Mouse (Mus musculus) adrenal gland, postnatal 25 days (tissue): ENCODE measurements around the gene Actl7b. TPM values are rescaled to one million over a fixed set of nuclear protein-coding genes. Genes with fewer than 3 reads are reported as not detected.

Experiments
- DNase-seq: peaks from one replicate; pipeline ENCODE4 v3.0.0; 2021; ENCODE audit warnings: mixed read lengths
- long read RNA-seq: library from polyadenylated mRNA; stranded (forward); transcript quantifications from one replicate; pipeline ENCODE4 v2.0.0, GENCODE M21; 2021
- total RNA-seq: library from RNA; stranded (reverse); gene quantifications from 2 replicates; pipeline ENCODE4 v1.2.3, GENCODE M21; 2021

Actl7b gene
- total RNA-seq = not detected in 2 replicates
- long read RNA-seq = 0 reads

DNA sequence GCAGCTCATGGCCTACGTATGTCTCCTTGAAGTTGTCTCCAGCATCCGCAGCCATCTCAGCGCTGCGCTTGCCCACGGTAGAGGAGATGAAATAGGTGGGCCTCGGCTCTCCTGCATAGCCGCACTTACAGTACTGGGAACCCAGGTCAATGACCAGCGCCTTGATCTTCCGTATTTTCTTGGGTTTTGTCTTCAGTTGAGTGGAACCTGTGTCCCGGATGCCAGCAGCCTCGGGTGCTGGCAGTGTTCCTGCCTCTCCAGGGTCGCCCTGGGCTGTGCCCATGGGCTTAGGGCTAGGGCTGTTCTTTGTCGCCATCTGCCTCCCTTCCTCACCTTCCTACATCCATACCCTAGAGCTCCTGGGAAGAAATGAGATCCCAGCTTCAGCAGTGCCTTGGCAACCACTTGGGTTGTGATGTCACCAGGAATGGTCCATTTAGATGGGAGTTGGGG lies at the start of gene Actl7b:
Actl7b (minus strand) TSS at position 403 of the 453 bp plus-strand sequence.
- DNase-seq = no peak

DNA sequence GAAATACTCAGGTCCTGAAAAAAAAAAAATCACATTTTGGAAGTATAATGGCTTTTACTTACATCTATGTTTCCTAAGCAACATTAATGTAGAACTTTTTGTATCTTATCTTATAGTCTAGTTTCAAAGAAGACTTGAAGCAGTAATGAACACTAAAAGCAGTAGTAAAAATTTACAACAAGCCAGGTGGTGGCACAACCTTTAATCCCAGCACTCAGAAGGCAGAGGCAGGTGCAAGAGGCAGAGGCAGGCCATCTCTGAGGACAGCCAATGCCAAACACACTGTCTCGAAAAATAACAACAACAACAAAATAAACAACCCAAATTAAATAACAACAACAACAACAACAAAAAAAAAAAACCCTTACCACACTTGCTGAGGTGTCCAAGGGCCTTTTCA lies 29.8 kb upstream of the Actl7b start:
- DNase-seq = no peak

DNA sequence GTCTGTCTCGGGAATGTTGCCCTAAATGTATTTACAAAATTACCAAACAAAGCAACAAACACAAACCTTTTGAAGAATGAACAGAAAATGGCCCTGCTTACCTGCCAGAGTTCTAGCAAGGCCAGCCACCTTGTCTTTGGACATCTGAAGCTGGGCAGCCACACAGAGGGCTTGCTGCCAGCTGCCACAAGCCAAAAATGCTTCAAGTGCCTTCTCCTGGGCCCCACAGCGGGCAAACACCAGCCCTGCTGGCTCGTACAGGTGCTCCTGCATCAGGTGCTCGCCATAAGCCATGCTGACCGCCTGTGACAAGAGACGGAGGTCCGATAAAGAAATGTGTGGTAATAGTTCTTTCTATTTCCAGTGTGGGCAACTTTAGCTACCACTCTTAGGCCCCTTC lies 27.7 kb upstream of the Actl7b start:
- DNase-seq = no peak

GRCm38 (mm10) chr4:56767861-56768284 lies 26.6 kb upstream of the Actl7b start:
- no peak for DNase-seq

DNA sequence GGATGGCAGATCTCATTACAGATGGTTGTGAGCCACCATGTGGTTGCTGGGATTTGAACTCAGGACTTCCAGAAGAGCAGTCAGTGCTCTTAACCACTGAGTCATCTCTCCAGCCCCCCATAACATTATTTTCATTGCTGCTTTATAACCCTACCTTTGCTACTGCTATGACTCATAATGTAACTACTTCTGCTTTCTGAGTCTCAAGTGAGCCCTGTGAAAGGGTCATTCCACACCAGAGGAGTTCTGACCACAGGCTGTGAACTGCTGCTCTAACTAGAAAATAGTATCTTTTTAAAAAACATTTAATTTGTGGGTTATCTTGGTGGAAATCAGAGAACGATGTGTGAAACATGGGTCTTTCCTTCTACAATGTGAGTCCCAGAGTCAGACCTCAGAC lies 16.4 kb upstream of the Actl7b start:
- no peak for DNase-seq

DNA sequence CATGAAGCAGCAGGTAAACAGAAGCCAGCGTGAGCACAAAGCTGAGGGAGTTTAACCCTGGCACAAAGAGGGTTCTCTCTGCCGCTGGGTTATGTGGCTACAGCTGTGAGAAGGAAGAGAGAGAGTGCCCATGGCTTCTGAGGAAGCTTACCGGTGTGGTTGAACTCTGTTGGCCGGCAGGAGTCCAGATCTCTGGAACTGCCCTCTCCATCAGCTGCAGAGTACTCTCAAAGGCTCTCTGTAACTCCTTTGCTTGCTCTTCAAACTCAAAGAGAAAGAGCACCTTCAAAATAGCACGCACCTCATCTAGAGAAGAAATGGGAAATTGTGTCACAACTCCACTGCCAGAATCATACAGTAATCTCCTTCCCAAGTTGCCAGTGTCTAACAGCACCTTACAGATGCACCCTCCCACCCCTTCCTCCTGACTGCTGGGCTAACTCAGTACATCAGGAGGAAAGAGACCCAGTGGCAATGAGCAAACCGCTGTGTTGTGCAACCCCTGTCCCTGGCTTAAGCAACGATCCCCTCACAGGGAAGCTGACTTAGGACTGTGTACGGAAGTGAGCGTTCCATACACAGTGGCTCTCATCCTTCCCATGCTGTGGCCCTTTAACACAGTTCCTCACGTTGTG lies 15.8 kb upstream of the Actl7b start:
- no peak for DNase-seq

- DNase-seq = no peak
Measured at GRCm38 (mm10) chr4:56756021-56756420, 14.8 kb upstream of the Actl7b start.

- no peak for DNase-seq
Measured at GRCm38 (mm10) chr4:56747456-56747855, 6.2 kb upstream of the Actl7b start.

GRCm38 (mm10) chr4:56746345-56746744 lies 5.1 kb upstream of the Actl7b start:
- DNase-seq = no peak

GRCm38 (mm10) chr4:56743363-56744195 lies 2.3 kb upstream of the Actl7b start, which contains the start of gene Actl7a:
TSS of gene Actl7a (plus strand) at chr4:56743413.
- no peak for DNase-seq

DNA sequence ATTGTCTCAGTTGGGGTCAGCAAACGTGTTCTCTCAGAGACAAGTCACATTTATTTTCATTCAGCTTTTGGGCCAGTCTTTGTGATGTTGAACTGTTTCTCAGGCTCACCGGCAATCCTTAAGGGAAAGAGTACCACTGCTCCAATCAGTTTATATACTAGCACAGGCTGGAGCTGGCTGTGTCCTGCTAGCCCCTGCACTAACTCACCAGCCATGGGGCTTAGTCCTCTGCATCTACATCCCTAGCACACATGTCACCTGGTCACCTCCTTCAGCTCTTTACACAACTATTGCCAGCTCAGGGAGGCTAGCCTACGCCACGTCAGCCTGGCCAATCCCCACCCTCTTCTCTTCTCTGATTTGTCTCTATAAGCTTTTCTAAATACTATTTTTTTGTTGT lies 1.5 kb upstream of the Actl7b start:
- DNase-seq = no peak

DNA sequence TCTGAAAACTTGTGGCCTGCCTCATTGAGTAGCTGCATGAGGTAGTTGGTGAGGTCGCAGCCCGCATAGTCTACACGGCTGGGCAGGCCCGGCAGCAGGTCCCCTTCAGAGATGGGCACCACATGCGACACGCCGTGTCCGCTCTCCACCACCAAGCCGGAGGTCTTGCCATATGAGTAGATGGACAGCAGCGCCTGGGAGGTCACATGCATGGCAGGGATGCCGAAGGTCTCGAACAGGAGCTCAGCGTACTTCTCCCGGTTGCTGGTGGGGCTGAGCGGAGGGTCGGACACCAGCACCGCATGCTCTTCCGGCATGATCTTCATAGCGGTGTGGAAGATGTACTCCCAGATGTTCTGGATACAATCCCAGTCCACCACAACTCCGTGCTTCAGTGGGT lies 632 bp downstream of the Actl7b start:
- DNase-seq = no peak

- DNase-seq = no peak
Measured at GRCm38 (mm10) chr4:56740020-56740485, 1.2 kb downstream of the Actl7b start, which contains the start of gene Gm26657. TSS of gene Gm26657 (plus strand) at chr4:56740070.

DNA sequence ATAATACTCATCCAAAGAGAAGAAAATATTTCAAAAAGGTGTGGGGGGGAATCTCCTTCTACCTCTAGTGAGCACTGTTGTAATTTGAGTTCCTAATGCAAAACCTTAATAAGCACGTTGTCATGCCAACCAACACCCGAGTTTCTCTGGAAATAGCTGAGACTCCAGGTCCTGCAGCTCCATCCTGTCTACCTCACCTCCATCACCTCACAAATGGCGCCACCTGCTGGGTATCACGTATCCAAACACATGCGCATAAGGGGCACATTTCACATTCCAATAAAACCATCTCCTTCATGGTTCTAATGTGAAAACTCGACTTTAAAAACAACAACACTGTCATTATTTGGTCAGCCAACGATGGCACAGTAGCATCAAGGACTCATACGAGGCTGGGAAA lies 15.4 kb downstream of the Actl7b start:
- no peak for DNase-seq

DNA sequence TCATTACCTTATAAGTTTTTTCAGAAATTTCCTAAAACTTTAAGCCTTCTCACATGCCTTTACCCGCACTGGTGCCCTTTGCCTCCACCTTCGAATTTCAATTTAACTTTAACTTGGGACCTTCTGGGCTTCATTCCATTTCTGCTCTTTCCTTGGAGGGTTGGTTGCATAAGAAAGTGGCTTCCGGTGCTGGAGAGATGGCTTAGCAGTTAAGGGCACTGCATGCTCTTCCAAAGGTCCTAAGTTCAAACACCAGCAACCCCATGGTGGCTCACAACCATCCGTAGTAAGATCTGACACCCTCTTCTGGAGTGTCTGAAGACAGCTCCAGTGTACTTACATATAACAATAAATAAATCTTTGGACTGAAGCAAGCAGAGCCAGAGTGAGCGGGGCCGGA lies 18.0 kb downstream of the Actl7b start:
- no peak for DNase-seq

DNA sequence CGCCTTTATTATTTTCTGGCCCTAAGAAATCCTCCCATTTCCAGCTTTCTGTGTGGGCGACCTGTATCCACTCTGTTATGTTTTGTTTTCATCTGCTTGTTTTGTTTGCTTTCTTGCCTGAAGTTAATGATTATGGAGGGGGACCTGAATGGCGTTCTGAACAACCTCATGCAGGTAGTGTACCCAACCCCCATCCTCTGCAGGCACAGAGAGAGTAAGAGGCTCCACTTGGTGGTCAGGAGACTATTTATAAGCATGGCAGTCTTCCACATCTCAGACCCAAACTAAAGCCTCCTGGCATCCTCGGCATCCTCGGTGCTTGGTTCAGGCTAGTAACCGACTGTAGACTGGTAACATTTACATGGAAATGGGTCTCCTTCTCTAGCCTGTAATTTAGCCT lies 18.9 kb downstream of the Actl7b start:
- DNase-seq = no peak

DNA sequence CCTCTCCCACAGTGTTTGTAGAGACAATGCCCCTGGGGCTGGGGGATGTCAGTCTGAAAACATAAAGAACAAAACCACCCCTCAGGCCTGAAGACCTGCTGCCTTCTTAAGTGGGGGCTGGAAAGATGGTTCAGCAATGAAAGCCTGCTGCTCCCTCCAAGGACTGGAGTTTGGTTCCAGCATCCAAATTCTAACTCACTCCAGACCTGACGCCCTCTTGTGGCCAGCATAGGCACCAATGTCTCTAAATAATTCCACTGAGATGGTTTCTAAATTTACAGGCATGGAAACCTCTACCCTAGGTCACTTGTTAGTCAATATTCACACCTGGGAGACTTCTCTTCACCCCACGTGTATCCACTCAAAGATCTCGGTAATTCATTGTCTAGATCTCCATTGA lies 19.8 kb downstream of the Actl7b start:
- peak; percentile 35 for DNase-seq

DNA sequence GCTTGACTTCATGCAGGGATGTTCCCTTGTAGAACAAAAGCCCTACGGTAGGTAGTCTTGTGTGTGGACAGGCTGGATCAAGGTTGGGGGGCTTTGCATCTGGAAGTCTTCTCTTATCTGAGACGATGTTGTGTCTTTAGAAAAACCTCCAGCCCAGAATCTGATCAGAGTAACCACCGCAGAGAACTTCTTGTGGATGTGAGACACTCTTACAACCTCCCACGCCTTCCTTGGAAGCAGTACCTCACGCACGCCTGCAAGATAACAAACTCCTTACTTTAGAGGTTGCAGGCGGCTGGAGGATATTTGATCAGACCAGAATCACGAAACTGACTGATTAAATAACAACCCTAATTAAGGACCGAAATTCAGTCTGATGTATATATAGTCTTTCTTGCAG lies 20.8 kb downstream of the Actl7b start:
- no peak for DNase-seq

- no peak for DNase-seq
Measured at GRCm38 (mm10) chr4:56719456-56719855, 21.8 kb downstream of the Actl7b start.

GRCm38 (mm10) chr4:56718573-56719442 lies 22.4 kb downstream of the Actl7b start:
- no peak for DNase-seq

DNA sequence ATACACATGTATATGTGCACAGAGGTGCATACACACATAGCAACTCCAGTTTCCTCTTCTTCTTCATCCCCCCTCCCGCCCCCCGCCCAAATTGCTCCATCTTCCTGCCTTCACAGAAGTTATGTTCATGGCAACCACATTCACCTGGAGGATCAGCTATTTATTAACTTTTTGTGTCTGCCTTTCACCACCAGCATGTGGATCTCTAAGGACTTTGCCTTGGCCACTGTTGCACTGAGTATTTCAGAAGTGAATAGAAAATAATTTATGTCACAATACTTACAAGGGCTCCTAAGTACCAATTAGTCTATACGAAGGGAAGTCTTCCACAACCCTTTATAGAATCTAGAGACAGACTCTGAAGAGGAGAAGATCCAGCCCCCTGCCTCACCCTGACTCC lies 23.3 kb downstream of the Actl7b start:
- no peak for DNase-seq

DNA sequence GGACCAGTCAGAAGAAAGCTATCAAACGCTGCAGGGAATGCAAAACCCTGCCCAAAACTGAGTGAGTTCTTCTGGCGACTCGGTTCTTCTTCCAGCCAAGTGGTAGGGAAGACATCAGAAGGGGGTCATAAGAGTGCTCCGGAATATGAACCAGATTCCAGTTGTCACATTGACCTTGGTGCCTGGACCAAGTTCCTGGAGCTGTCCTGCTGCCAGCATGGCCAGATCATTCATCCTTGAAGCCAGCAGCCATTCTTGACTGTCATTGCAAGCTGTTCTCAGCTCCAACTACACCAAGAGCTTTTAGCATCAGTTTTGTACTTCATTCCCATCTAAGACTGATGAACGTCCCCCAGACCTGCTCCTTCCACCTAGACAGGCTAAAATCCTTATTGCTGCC lies 24.4 kb downstream of the Actl7b start:
- DNase-seq = peak; percentile 33
